Mouse (Mus musculus): Measurements from ENCODE around the gene Psmb1.

- TF ChIP-seq CTCF (IDR thresholded peaks at IDR 0.05; ENCODE audit: insufficient read depth, low read depth, low read length): no peak
- no peak for TF ChIP-seq POLR2A (IDR thresholded peaks at IDR 0.05; ENCODE audit: insufficient read depth, low read depth, low read length)
These were observed 68.0 kb downstream of the Psmb1 start for GRCm38 (mm10) chr17:15431551-15431950.
